Mouse (Mus musculus) cerebellum, postnatal 25 days (tissue): Measurements from ENCODE around the gene Pcbp4.

ENCODE experiments used
- DNase-seq, 2 experiments: peaks; one replicate each; pipeline ENCODE4 v3.0.0; 2021; ENCODE audit warnings: mixed read lengths in 2 of 2

The Pcbp4 gene

GRCm38 (mm10) chr9:106453271-106454070 lies at the start of gene Pcbp4:
TSS of gene Pcbp4 (plus strand) at chr9:106453291.
- DNase-seq, result peak; percentile 80 to 82

DNA sequence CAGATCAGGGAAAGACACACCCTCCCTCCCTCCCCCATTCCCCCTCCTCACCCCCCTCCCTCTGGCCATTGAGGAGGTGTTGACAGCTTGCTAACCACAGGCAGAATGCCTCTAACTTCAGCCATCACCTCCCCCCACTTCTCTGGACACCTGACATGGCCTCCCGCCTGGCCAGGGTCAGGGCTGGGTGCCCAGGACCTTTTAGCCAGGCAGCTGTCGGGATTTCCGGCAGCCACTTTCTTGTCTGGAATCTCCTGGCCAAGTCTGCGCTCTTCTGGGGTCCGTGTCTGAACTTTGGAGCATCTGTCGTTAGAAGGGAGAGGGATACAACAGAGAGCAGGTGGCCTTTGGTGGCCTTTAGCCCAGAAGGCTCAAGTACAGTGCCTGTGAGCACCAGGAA lies 47.8 kb upstream of the Pcbp4 start:
- DNase-seq, result peak in 1 of 2 experiments; percentile 38

- DNase-seq, result no peak
Observed at GRCm38 (mm10) chr9:106406443-106407078, 46.5 kb upstream of the Pcbp4 start.

DNA sequence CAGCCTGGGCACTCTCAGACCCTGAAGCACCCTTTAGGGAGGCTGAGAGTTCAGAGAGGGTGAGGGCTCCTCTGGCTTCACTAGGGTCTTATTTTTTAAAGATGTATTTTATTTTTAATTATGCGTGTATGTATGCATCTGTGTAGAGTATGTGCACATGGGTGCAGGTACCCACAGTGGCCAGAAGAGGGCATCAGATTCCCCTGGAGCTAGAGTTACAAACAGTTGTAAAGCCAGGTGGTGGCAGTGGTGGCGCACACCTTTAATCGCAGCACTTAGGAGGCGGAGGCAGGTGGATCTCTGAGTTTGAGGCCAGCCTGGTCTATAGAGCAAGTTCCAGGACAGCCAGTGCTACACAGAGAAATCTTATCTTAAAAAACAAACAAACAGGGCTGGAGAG lies 44.0 kb upstream of the Pcbp4 start:
- no peak for DNase-seq

DNA sequence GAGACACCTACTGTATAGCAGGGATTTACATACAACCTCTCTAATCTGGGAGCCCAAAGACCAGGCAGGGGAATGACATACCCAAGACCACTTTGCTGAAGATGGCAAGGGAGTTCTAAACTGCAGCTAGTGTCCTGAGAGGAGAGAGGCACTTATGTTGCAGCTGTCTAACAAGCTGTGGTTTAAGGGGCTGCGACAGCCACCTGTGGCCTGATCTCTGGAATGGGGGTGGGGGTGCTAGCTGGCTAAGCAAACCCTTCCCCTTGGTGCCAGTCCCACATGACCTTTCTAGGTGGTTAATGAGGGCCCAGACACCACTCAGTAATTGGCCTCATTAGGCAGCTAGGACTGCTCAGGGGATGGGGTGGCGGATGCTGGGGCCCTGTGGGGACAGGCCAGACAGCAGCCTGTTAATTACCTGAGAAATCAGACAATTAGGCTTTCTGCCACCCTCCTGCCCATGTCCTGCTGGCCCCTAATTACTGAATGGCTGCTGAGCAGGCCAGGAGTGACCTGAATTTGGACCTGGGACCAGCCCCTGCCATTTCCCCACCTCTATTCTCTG lies 42.9 kb upstream of the Pcbp4 start:
- peak; percentile 34 to 54 for DNase-seq

DNA sequence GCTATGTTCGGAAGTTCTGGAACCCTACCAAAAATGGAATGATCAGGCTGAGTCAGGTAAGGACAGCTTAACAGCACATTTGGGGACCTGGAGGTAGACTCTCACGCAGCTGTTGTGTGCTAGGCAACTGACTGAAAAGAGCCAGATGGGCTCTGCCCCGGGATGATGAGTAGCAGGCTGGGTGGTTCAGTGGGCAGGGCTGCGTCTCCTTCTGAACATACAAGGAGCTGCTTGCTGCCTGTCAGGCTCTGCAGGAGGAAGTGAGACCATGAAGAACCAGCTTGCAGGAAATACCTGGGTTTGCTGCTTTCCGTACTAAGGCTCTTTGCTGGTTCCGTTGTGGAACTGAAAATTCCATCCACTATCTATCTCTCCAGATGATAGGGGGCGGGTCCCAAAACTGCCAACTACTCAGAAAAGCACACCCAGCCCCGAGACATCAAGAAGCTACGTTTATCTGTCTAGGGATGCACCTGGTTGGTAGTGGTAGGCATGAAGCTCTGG lies 41.9 kb upstream of the Pcbp4 start:
- no peak for DNase-seq

DNA sequence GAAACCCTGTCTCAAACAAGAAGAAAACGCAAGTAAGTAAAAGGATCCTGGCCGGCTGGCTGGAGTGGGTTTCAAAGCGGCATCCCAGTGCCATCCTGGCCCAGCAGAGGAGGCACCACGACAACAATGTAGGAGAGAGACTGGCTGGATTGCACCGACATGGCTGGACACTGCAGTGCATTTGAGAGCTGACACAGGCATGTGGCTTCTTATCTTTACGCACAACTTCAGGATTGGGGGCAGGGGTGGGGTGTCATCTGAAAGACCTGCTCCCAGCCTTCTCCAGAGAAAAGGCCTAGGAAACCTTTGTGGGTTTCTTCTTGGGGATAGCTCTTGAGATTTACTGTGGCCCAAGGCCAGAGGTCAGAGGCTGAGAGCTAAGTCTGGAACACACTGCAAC lies 41.4 kb upstream of the Pcbp4 start:
- DNase-seq, result no peak

DNA sequence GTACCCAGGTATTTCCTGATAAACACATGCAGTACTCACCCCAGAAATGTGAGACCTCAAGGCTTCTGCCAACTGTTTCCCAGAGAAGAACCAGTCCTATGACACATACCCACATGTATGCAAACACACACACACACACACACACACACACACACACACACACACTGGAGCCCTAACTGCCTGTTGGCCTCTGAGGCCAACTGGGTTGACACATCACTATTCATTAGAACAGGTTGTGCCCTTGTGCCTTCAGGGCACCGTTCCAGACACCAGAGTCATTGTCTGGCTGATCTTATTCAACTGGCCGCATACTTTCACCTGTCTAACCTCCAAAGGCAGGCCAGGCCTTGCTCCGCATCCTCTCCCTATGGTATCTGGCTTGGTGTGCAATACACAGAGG lies 40.9 kb upstream of the Pcbp4 start:
- no peak for DNase-seq

DNA sequence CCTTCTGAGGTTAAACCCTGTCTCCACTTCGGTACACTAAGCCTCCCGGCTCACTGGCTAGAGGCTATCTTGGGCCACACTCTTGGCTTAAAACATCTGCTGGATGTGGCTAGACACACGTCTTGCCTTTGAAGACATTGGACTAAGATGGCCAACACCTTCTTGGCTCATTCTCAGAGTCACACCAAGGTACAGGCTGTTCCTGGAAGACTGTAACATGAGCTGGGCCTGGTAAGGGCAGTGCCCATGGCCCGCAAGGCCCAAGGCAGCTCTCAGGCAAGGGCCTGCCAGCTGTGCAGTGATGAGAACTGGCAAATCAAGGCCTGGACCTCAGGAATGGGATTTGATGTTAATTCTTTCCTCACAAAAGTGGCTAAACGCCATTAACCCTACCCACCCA lies 39.5 kb upstream of the Pcbp4 start:
- DNase-seq, result no peak

DNA sequence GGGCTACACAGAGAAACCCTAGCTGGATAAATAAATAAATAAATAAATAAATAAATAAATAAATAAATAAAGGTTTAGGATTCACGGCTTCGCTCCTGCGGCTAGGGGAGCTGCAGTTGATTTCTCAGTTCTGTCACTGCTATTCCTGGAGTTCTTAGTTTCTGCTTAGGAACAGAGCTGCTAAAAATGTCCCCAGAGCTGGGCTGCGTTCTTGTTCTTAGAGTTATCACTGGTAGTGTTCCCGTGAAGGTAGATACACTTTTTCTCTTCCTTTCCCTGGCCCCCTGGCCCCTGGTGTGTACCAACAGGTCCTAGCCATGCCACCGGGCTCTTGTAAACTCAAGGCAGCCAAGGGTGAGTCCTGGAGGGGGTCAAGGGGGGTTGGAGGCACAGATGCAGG lies 36.3 kb upstream of the Pcbp4 start:
- DNase-seq, result no peak

GRCm38 (mm10) chr9:106417841-106418625 lies 35.1 kb upstream of the Pcbp4 start:
- peak; percentile 86 to 92 for DNase-seq

DNA sequence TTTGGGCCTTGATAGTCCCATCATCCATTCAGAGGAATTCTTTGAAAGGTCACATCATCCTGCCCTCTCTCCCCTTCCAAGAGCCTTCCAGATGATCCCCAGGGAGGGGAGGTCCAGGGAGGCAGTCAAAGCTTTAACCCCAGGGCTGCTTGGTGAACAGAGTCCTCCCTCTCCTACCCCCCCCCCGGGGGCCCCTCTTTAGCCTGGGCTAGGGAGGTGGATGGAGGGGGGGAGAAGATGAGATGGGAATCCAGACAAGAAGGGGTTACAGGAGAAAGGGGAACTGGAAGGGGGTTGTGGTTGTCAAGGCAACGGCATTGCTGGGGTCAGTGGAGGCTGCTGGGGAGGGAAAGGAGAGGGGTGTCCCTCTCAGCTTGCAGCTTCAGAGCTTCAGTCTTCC lies 32.5 kb upstream of the Pcbp4 start:
- DNase-seq, result no peak

- DNase-seq, result no peak
Observed at GRCm38 (mm10) chr9:106421033-106421864, 31.8 kb upstream of the Pcbp4 start.

- peak; percentile 83 to 90 for DNase-seq
Observed at GRCm38 (mm10) chr9:106421865-106422160, 31.3 kb upstream of the Pcbp4 start.

- no peak for DNase-seq
Observed at GRCm38 (mm10) chr9:106428719-106429220, 24.3 kb upstream of the Pcbp4 start.

GRCm38 (mm10) chr9:106429221-106430014 lies 23.7 kb upstream of the Pcbp4 start, which contains the start of gene Rpl29:
TSS of gene Rpl29 (plus strand) at chr9:106429454.
- peak; percentile 95 for DNase-seq

DNA sequence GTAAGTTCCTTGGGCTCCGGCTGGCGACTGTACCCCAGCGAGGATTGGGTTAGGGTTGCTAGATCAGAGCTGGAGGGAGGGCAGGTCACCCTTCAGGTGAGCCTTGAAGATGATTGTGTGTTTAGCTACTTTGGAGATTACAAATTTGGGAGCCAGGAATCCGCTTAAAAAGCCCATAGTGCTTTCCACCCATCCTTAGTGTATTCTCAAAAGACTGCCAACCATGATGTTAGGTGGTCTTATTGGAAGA lies 23.2 kb upstream of the Pcbp4 start:
- no peak for DNase-seq

DNA sequence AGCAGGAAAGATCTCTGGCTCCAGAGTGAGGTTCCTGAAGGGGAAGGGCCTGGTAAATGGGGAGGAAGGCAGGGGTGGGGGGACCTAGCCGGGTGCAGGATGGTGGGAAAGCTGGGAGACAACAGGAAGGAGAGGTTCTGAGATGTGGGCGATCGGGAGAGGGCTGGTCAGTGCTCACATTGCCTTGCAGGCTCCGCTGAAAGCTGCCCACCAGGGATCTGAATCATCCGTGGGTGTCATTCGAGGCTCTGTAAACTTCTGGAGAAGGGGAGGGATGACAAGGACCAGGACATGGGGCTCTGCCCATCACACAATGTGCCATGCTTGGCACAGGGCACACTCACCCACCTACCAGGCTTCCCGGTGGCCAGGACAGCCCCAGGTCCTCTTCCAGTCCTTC lies 19.7 kb upstream of the Pcbp4 start:
- DNase-seq, result no peak

DNA sequence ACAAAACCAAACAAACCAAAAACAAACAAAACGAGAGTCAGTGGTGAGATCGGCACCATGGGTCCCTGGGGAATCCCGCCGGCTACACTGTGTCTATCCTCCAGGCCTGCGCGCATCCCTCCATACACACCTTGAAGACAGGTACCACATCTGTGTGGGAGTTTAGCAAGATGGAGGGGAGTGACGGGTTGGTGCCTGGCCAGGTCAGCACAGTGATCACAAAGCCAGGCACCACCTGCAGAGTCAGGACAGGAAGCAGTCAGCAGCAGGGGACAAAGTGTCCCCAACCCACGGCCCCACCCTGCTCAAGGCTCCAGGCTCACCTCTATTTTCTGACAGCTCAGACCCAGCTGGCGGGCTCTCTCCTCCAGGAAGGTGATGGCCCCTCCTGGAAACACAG lies 16.5 kb upstream of the Pcbp4 start:
- DNase-seq, result no peak

DNA sequence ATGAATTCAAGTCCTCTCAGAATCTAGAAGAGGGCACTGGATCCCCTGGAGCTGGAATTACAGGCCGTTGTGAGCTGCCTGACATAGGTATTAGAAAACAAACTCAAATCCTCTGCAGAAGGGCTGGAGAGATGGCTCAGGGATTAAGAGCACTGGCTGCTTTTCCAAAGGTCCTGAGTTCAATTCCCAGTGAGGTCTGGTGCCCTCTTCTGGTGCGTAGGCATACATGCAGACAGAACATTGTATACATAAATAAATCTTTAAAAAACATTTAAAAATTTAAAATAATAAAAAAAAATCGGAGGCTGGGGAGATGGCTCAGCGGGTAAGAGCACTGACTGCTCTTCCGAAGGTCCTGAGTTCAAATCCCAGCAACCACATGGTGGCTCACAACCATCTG lies 10.4 kb upstream of the Pcbp4 start:
- peak in 1 of 2 experiments; percentile 16 for DNase-seq

- DNase-seq, result no peak
Observed at GRCm38 (mm10) chr9:106444836-106445235, 8.3 kb upstream of the Pcbp4 start.

GRCm38 (mm10) chr9:106447348-106447747 lies 5.7 kb upstream of the Pcbp4 start, which contains the start of the genes Abhd14b and Abhd14a:
TSS of gene Abhd14b (plus strand) at chr9:106447459.
TSS of gene Abhd14a (minus strand) at chr9:106447678.
- peak; percentile 96 to 97 for DNase-seq
